Mouse (Mus musculus) bone marrow macrophage, adult 2 months (primary cell): ENCODE results near the gene Sp140. TPM values are rescaled to one million over a fixed set of nuclear protein-coding genes. Genes with fewer than 3 reads are reported as not detected.

Experiments
- H3K27ac ChIP-seq: 2 replicates; pipeline ENCODE4 v1.5.1; 2012; ENCODE audit warnings: low read depth, low read length; ENCODE audit not compliant: insufficient read depth
- H3K4me1 ChIP-seq: 2 replicates; pipeline ENCODE4 v1.6.1; 2012; ENCODE audit warnings: low read length; ENCODE audit not compliant: control insufficient read depth, insufficient read depth
- H3K4me3 ChIP-seq: 2 replicates; pipeline ENCODE4 v1.5.1; 2012; ENCODE audit warnings: mild to moderate bottlenecking, low read length, moderate library complexity; ENCODE audit not compliant: insufficient read depth
- CTCF ChIP-seq: IDR thresholded peaks from 2 replicates; pipeline ENCODE4 v1.5.1; 2012; ENCODE audit warnings: low read depth, mild to moderate bottlenecking, low read length, moderate library complexity
- POLR2A ChIP-seq: IDR thresholded peaks from 2 replicates; pipeline ENCODE4 v1.6.1; 2012; ENCODE audit warnings: mild to moderate bottlenecking, low read depth, low read length, borderline replicate concordance
- polyA plus RNA-seq: library from polyadenylated mRNA; stranded (reverse); fragments of >200 nt; gene quantifications from 2 replicates; pipeline ENCODE4 v1.2.4, GENCODE M21; 2012; ENCODE audit not compliant: missing spikeins, insufficient read depth, insufficient read length

The Sp140 gene
- polyA plus RNA-seq, 1 experiment: 69.8 TPM

- TF ChIP-seq CTCF: no peak
- no peak for TF ChIP-seq POLR2A
Observed at GRCm38 (mm10) chr1:85680226-85680625, 80.0 kb downstream of the Sp140 start.

DNA sequence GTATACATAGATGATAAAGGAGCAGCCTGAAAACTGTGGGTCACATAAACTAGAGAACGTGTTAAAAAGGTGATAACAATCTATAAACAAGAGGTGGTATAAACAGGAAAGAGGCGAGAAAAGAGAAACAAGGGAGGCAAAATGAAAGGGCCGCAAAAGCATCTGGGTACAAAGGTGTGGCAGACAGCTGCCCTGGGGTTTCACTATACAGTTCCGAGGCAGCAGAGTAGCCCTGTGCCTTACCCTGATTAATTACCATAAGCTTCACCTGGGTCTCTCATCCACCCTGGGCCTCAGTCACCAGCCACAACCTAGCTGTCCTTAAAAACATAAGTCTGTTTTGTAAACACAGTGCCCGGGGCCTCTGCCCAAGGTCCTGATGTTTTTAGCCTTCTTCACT lies 86.5 kb downstream of the Sp140 start:
- TF ChIP-seq POLR2A (no peak), CTCF (no peak)
- H3K4me1 ChIP-seq: peaks cover 8% of the 10 kb centered on the region
- H3K4me3 ChIP-seq: no peak overlapping the region
- no peak overlapping the region for H3K27ac ChIP-seq

More at GRCm38 (mm10) chr1:85680226-85680625, 80.0 kb downstream of the Sp140 start:
- no peak overlapping the region for H3K27ac ChIP-seq
- no peaks in the 10 kb centered on the region for H3K4me1 ChIP-seq
- no peak overlapping the region for H3K4me3 ChIP-seq

DNA sequence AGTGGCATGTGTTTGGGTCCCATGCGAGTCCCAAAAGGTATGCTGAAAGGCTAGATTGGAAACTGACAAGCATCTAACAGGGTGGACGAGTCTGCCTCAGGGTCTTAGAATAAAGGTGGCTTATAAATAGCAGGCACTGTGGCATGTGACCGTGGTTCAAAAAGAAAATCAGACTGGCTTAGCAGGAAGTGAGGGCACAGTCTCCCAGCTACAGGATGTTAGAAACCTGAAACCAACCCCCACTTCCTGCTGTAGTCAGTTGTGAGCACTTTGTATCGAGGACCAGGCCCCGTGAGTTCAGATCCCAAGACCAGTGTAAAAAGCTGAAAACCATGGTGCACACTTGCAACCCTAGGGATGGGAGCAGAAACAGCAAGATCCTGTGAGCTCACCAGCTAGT lies 87.2 kb downstream of the Sp140 start:
- Histone ChIP-seq H3K4me3 (no peak overlapping the region), H3K27ac (peak overlapping the region; percentile 19; the same call in 1 of the 2 replicates), H3K4me1 (peaks cover 8% of the 10 kb centered on the region)
- TF ChIP-seq POLR2A: no peak
- TF ChIP-seq CTCF: no peak

- H3K4me1 ChIP-seq: peaks cover 14% of the 10 kb centered on the region
- no peak overlapping the region for H3K27ac ChIP-seq
- no peak for TF ChIP-seq POLR2A
- no peak for TF ChIP-seq CTCF
- no peak overlapping the region for H3K4me3 ChIP-seq
Observed at GRCm38 (mm10) chr1:85690544-85690943, 90.4 kb downstream of the Sp140 start.

DNA sequence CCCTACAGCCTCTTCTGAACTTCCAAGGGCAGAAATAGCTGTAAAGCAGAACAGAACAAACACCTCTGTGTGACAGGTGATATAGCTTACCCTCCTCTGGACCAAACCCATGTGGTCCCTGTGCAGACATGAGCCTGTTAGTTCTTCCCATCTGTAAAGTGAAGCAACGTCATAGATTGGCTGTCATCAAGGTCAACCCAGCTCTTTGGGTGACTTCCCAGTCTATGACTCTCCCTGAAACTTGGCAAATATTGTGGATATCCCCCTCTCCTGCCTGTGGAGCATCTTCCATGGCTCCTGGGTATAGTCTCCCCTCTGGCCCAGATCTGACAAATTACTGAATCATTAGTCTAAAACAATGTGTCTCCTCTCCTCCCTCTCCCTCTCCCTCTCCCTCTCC lies 92.1 kb downstream of the Sp140 start:
- TF ChIP-seq POLR2A (no peak), CTCF (no peak)
- H3K27ac ChIP-seq: no peak overlapping the region
- no peak overlapping the region for H3K4me3 ChIP-seq
- peaks cover 11% of the 10 kb centered on the region for H3K4me1 ChIP-seq

DNA sequence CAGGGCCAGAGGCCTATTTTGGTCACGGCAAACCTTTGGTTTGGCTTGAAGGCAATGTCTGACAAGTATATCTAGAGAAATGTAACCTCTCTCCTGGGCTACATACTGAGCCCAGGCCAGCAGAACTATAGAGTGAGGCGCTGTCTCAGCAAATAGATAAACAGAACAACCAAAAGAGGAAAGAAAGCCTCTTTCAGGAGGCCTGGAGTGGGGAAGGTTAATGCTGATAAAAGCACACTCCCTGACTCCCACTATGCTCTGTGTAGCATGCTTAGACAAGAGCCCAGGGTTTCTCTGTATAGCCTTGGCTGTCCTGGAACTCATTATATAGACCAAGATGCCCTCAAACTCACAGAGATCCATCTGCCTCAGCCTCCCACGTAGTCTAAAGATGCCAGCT lies 93.1 kb downstream of the Sp140 start:
- TF ChIP-seq POLR2A (no peak), CTCF (no peak)
- peaks cover 8% of the 10 kb centered on the region for H3K4me1 ChIP-seq
- no peak overlapping the region for H3K27ac ChIP-seq
- no peak overlapping the region for H3K4me3 ChIP-seq

Other genes starting within 250 kb of the Sp140 start
- gene G530012D18Rik, start 24.7 kb upstream of the Sp140 start, polyA plus RNA-seq: not detected in 2 replicates
- 112 and 117 TPM in 2 replicates for gene Sp110, start 1.6 kb upstream of the Sp140 start, polyA plus RNA-seq
- 267 and 291 TPM in 2 replicates for gene Sp100, start 49.6 kb downstream of the Sp140 start, polyA plus RNA-seq
- 110 and 111 TPM in 2 replicates for gene A630001G21Rik, start 178.3 kb downstream of the Sp140 start, polyA plus RNA-seq
- gene Cab39, start 193.1 kb downstream of the Sp140 start, polyA plus RNA-seq: 110 and 119 TPM in 2 replicates